Mouse (Mus musculus) olfactory bulb, adult 2 months (tissue): Measurements from ENCODE around the gene Ercc2. TPM values are rescaled to one million over a fixed set of nuclear protein-coding genes. Genes with fewer than 3 reads are reported as not detected.
A peak's percentile ranks its signal among the peaks of the same experiment; 100 is the strongest.

Source experiments
- H3K27ac ChIP-seq: fragments of 200-500 bp; 2 replicates; pipeline ENCODE4 v1.5.1; 2012; ENCODE audit warnings: low read depth, low read length; ENCODE audit not compliant: insufficient read depth
- H3K4me1 ChIP-seq: fragments of 200-500 bp; 2 replicates; pipeline ENCODE4 v1.6.1; 2012; ENCODE audit warnings: low read length; ENCODE audit not compliant: control insufficient read depth, insufficient read depth
- H3K4me3 ChIP-seq: fragments of 200-500 bp; 2 replicates; pipeline ENCODE4 v1.5.1; 2012; ENCODE audit warnings: mild to moderate bottlenecking, low read depth, low read length, moderate library complexity; ENCODE audit not compliant: insufficient read depth
- CTCF ChIP-seq: fragments of 200-500 bp; IDR thresholded peaks from 2 replicates; pipeline ENCODE4 v1.5.1; 2012; ENCODE audit warnings: low read depth, mild to moderate bottlenecking, low read length, moderate library complexity; ENCODE audit not compliant: insufficient read depth
- POLR2A ChIP-seq: fragments of 200-500 bp; IDR thresholded peaks from 2 replicates; pipeline ENCODE4 v1.6.1; 2012; ENCODE audit warnings: mild to moderate bottlenecking, low read depth, low read length, moderate library complexity; ENCODE audit not compliant: insufficient read depth
- WGBS: fragments of 180-500 bp; shearing (Covaris S2); methylation state at CpG from one replicate; pipeline ENCODE4 v1.1.7; 2018; 5-methylcytosine and 5-hydroxymethylcytosine counted together
- polyA plus RNA-seq: library from polyadenylated mRNA; stranded (reverse); fragments of >200 nt; gene quantifications from 2 replicates; pipeline ENCODE4 v1.2.4, GENCODE M21; 2012; ENCODE audit warnings: low replicate concordance; ENCODE audit not compliant: missing spikeins, insufficient read depth, insufficient read length

The Ercc2 gene
- polyA plus RNA-seq, 1 experiment, result not detected

DNA sequence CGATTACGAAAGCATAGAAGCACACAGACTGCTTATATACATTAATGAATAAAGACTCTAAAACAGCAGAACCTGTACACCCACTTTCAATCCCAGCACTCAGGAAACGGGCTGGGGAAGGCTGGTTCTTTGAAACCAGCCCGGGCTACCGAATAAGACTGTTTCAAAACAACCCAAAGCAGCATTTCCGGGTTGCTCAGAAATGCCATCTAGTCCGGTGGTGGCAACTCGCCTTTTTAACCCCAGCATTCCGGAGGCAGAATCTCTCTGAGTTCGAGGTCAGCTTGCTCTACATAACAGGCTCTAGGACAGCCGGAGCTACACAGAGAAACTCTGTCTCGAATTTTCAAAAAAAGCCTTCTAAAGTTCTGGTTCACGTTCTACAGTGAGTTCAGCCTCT is 23.2 kb upstream of the Ercc2 start:
- Histone ChIP-seq H3K4me3 (peak overlapping the region; percentile 65; the same call in 1 of the 2 replicates), H3K4me1 (peaks cover 30% of the 10 kb centered on the region), H3K27ac (no peak overlapping the region)
- TF ChIP-seq POLR2A, result no peak
- TF ChIP-seq CTCF, result no peak
- 13% methylated on average over 13 of the region's 13 CpGs for WGBS

DNA sequence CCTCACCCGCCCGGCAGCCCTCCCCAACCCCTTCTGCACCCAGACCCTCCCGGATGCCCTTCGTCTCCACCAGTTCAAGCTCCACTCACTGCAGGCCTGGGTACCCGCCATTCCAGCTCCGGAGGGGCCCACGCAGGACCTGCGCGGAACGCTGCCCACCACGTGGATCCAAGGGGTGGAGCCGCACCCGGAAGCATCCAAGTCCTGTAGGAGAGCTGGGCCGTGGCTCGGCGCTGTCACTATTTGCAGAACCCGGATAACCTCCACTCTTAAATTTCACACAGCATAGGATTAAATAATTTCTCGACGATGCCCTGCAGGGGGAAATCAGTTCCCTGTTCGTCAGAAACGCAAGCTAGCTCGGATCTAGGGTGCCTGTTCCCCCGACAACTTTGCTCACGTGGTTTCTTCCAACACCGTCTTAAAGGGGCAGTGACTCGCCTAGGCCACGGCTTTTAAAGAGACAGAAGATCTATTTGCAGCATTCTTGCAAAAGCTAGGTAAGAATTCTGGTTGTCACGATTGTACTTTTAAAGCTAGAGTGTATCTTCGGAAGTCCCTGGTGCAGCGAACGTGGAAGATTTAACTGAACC is 22.4 kb upstream of the Ercc2 start, which contains the start of the genes Cd3eap and Ppp1r13l:
Cd3eap (minus strand) TSS at position 185 of the 593 bp plus-strand sequence.
Ppp1r13l (plus strand) TSS at position 451 of the 593 bp plus-strand sequence.
- WGBS, result under 1% methylated on average over 31 of the region's 31 CpGs
- Histone ChIP-seq H3K27ac (peak within 1 kb of the TSS; percentile 52; the same call in 1 of the 2 replicates), H3K4me1 (peaks cover 30% of the 10 kb centered on the region), H3K4me3 (peak within 1 kb of the TSS; percentile 65)
- TF ChIP-seq POLR2A (peak; percentile 83), CTCF (no peak)

DNA sequence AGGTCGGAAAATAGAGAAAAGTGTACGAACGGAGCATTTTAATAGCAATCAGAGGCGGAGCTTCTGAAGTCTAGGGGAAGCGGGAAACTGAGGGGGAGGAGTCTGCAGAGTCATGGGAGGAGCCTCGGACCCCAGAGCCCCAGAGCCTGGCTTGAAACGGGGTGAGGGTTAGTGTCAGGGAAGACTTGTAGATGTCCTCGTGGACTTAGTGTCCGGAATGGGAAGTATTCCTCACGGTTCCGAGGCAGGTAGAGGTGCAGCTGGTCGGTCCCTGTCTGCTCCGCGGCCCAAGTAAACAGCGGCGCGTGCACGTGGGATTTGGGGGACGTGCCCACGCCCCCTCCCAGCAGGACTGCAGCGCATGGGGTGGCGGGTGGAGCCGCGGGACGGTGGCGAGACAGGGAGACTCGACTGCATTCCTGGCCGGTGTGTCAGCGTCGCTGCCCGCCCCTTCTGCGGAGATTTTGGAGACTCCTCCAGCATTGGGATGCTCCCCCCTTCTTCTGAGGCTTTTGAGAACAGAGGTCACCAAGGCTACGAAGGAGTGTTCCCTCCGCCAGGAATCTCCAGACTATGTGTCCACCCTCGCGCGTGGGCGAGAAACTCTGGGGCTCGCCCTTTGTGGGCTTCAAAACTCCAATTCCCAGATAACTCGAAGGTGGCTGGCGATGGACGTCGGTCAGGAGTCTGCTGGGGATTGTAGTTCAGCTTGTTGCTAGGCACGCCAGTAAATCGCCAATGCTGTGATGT is 21.7 kb upstream of the Ercc2 start:
- Histone ChIP-seq H3K4me3 (peak overlapping the region; percentile 65), H3K4me1 (peaks cover 30% of the 10 kb centered on the region), H3K27ac (no peak overlapping the region)
- TF ChIP-seq POLR2A, result no peak
- no peak for TF ChIP-seq CTCF
- WGBS, result under 1% methylated on average over 45 of the region's 45 CpGs

DNA sequence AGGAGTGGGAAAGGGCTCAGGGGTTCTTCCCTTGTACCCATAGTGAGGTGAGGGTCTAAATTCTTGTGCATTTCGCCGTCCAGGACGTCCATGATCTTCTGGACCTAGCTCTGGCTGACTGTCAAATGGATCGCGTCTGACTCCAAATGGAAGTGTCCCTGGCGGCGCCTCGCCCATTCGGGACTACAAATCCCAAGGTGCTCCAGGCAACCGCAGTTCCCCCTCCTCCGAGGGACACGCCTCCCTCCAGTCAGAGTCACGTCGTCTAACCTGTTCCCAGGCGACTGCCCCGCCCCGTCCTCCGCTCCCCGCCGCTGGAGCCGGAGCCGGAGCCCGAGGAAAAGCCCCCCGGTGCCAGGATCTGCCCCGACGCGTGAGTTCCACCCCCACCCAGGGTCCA is 20.9 kb upstream of the Ercc2 start:
- under 1% methylated on average over 26 of the region's 27 CpGs for WGBS
- H3K4me1 ChIP-seq, result peaks cover 29% of the 10 kb centered on the region

DNA sequence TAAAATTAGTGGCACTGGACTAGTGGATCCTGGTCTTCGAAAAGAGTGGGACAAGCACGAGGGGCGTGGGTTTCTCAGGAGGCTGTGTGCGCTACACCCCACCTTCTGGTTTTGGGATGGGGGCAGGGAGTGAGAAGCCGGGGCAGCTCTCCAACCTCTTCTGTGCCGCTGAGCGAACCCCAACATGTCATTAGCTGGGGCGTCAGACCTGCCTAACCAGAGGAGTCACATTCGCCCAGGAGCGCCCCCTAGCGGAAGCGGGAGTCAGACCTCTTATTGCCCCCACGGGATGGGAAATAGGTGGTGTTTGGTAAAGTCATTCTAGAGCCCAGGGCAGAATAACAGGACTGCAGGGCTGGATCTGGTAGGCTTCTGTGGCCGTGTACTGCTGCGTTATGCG is 20.1 kb upstream of the Ercc2 start:
- no peak for TF ChIP-seq POLR2A
- peak; percentile 72 for TF ChIP-seq CTCF
- Histone ChIP-seq H3K4me1 (peaks cover 26% of the 10 kb centered on the region), H3K27ac (no peak overlapping the region), H3K4me3 (peak overlapping the region; percentile 65)
- 6% methylated on average over 16 of the region's 16 CpGs for WGBS

More for the DNA sequence above, 20.9 kb upstream of the Ercc2 start:
- Histone ChIP-seq H3K4me3 (peak overlapping the region; percentile 65), H3K27ac (no peak overlapping the region)
- no peak for TF ChIP-seq POLR2A
- no peak for TF ChIP-seq CTCF

DNA sequence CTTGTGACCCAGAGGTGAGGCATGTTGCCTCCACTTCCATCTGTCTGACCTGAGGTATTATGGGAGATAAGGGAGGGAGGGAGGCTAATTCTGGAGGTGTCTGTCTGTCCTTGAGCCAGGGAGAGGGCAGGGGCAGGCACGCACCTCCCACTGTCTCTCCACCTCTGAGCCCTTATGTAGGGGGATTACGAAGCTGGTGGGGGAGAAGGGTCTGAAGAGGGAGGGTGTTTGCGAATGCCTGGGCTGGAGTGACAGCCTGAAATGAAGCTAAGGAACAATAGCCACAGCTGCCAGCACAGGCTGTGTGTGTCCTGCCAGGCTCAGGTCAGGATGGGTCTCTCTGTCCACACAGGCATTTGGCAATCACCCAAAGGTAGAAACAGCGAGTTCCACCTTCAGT is 19.5 kb upstream of the Ercc2 start:
- Histone ChIP-seq H3K4me1 (peaks cover 26% of the 10 kb centered on the region), H3K4me3 (no peak overlapping the region), H3K27ac (no peak overlapping the region)
- 53% methylated on average over 4 of the region's 4 CpGs for WGBS
- TF ChIP-seq POLR2A, result no peak
- TF ChIP-seq CTCF, result no peak

DNA sequence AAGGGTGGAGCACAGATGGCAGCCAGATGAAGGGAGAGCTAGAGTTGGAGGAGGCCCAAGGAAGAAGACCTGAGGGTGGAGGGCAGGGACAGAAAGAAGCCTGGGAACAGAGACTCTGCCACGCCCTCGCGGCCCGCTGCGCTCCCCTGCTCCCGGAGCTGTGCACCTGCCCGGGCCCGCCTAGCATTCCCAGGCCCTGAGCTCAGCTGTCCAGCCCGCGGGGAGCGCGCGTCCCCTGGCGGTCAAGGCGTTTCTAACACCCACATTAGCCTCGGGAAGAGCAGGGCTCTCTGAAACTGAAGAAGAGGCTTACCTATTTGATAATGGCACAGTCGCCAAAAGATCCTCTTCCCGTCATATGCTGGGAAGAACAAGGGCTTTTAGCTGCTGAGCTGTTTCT is 17.9 kb upstream of the Ercc2 start:
- TF ChIP-seq CTCF (peak; percentile 50; the same call in 1 of the 2 replicates), POLR2A (no peak)
- Histone ChIP-seq H3K27ac (no peak overlapping the region), H3K4me1 (peaks cover 24% of the 10 kb centered on the region), H3K4me3 (no peak overlapping the region)
- 11% methylated on average over 18 of the region's 18 CpGs for WGBS

DNA sequence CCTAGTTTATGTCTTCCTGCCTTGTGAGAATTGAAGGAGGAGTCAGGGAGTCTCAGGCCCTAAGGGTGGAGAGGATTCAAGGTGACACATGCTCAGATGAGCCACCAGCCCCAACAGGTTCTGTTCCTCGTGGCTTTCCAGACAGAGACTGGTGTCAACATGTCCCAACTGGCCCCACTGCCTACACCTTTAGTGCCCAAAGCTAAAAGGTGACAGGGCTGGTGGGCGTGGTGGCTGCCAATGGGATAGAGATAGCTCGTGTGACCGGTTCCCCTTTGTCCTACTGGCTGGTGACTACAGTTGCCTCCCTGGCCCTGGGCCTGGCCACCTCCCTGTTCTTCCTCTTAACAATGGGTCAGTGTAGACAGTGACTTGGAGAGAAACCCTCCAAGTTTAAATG is 16.4 kb upstream of the Ercc2 start:
- Histone ChIP-seq H3K4me1 (peaks cover 26% of the 10 kb centered on the region), H3K27ac (no peak overlapping the region), H3K4me3 (no peak overlapping the region)
- 81% methylated on average over 4 of the region's 4 CpGs for WGBS
- TF ChIP-seq CTCF, result no peak

DNA sequence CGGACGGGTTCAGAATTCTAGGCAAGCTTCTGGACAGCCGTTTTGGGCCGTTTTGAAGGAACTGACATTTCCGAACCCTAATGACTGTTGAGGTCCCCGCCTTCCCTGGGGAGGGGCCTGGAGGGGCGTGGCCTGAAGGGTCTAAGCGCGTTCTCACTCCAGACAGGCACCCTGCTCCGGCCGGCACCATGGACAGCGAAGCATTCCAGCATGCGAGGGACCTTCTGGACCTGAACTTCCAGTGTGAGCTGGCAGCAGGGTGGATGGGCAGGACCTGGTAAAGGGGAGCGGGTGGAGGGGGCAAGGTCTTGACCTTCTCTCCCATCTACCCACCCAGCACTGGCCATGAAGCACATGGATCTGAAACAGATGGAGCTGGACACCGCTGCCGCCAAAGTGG is 13.4 kb upstream of the Ercc2 start:
- Histone ChIP-seq H3K27ac (no peak overlapping the region), H3K4me1 (peaks cover 9% of the 10 kb centered on the region), H3K4me3 (no peak overlapping the region)
- WGBS, result 36% methylated on average over 16 of the region's 16 CpGs
- TF ChIP-seq CTCF, result no peak
- TF ChIP-seq POLR2A, result no peak
